Mouse (Mus musculus): ENCODE results near the gene Tmprss15.
A peak's percentile ranks its signal among the peaks of the same experiment; 100 is the strongest.

The Tmprss15 gene

DNA sequence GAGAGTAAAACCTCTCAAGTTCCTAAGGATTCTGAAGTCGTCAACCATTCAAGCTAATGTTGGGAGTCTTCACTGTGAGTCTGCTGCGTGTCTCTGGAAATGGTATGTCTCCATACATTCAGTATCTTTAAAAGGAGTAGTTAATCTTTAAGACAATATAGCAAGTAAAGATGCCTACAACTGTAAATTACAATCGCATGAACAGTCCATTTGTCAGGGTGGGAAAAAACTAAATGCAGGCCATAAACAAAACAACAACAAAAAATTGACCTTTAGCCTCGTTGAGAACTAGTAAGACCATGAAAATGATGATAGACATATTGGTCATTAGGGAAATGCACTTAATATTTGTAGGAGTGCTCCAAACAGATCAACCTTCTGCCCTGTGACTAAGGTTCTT is at the start of gene Tmprss15:
TSS of gene Tmprss15 (minus strand) at position 101 of the 400 bp plus-strand sequence.
- no peak for DNase-seq (ENCODE audit: low spot score)

DNA sequence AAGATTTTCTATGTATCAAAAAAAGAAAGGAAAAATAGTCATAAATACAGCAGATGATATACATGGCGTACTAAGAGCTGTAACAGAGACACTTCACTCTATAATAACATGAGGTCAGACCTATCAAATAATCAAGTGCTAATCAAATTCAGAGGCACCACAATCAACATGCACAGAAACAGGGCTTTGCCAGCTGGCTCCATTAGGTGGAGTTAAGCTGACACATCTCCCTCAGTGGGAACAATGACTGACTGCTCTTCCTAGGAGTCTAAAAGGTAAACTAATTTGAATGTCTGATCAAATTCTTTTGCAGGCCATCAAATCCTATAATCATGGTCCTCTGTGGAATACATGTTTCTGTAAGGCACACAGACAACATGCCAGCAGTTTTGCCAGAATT is 24.0 kb upstream of the Tmprss15 start:
- DNase-seq (ENCODE audit: low spot score), result no peak

DNA sequence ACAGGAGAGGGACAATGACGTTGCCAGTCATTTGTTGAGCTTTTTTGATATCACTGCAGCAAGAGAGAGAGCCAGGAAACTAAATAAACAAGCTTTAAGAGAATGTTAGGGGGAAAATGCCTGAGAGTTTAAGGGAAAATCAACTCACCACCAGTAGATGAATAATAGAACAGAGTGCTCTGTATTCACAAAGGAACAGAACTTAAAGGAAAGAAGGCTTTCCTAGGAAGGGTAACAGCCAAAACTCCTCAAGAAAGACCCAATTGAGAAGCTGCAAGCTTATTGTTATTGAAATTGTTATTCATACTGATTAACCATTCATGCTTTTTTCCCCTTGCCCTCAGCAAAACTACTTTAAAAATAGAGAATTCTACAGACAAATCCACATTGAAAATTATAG is 18.6 kb upstream of the Tmprss15 start:
- no peak for DNase-seq (ENCODE audit: low spot score)

GRCm38 (mm10) chr16:79108969-79109368 is 18.1 kb upstream of the Tmprss15 start:
- DNase-seq (ENCODE audit: low spot score), result no peak

- no peak for DNase-seq (ENCODE audit: low spot score)
Observed at GRCm38 (mm10) chr16:79100325-79100724, 9.4 kb upstream of the Tmprss15 start.

- DNase-seq (ENCODE audit: low spot score), result no peak
Observed at GRCm38 (mm10) chr16:79098321-79098720, 7.4 kb upstream of the Tmprss15 start.

GRCm38 (mm10) chr16:79086550-79086949 is 4.3 kb downstream of the Tmprss15 start:
- DNase-seq (ENCODE audit: low spot score), result no peak

GRCm38 (mm10) chr16:79063848-79064247 is 27.0 kb downstream of the Tmprss15 start:
- DNase-seq (ENCODE audit: low spot score), result no peak

DNA sequence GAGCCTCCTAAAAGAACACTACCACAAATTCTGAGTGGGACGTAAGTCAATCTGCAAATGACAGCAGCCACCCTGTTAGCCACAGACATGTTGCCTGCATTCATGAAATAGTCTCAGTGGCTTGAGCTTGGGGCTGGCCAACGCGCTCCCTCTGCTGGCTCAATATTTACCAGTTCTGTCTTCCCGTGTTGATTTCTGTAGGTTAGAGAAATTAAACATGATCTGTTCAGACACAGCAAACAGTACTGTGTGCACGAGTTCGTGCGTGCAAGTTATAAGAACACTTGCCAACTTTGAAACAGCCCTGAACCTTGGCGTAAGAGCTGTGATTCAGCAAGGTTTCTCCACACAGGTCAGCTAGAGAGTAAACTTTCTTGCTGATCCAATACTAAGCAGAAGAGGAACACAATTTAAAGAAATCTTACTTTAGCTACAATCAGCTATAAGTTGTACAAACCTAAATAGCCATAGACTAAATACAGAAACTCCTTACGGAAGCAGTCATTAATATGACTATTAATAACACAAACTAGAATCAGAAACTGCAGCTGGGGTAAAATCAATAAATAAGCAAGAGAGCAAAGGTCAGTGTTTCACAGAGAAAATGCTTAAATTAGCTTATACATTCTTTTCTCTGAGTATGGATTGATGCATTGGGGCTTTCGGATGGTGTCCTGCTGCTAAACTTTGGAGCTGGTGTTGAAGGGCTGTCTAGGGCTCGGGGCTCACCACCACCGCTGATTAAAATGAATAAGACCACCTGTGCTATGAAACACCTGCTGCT is 31.9 kb downstream of the Tmprss15 start:
- DNase-seq (ENCODE audit: low spot score), result peak; percentile 10

- DNase-seq (ENCODE audit: low spot score), result no peak
Observed at GRCm38 (mm10) chr16:79032593-79032992, 58.3 kb downstream of the Tmprss15 start.

- no peak for DNase-seq (ENCODE audit: low spot score)
Observed at GRCm38 (mm10) chr16:79002812-79003211, 88.1 kb downstream of the Tmprss15 start.

GRCm38 (mm10) chr16:79001679-79002078 is 89.2 kb downstream of the Tmprss15 start:
- DNase-seq (ENCODE audit: low spot score), result no peak

GRCm38 (mm10) chr16:78976384-78976783 is 114.5 kb downstream of the Tmprss15 start:
- no peak for DNase-seq (ENCODE audit: low spot score)

DNA sequence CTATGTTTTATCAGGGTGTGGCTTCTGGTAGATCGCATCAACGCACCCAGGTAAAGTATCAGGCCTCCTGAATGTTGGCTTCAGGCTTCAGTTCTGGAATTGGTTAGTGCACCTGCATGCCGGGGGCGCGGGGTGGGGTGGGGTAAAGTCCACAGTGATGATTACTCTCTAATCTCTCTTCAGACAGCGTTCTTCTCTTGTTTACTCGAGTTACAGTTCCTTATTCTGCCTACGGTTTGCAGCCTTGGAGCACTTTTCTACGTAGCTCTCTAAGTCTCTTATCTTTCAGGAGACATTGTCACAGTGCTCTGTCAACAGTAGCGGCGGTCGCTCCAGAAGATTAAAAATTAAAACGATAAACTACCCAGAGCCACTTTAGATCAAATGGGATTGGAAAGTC is 116.8 kb downstream of the Tmprss15 start:
- no peak for DNase-seq (ENCODE audit: low spot score)

DNA sequence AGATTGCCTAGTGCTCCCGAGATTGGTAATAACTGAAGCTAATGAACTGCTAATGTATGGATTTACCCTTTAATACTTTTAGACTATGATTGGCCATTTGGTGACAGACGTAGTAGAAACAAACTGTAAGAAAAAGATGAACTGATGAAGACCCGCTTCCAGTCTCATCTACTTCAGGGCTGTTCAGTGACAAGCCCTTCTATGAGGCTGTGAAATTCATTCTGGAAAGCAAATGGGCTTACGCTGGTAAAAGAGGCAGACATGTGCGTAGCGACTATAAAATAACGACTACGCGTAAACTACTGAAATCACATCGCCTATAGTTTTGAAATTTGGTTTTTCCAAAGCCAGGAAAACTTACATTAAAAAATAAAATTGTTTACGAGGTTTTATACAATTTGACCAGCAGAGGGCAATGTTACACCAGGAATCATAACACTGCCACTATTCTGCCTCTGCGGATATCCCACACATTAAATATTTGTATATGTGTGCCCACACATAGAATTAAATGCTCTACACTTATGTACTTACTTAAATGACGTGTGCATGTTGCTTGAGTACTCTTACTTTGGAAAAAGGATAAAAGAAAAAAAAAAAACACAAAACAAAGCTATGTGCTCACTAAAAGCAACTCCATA is 121.7 kb downstream of the Tmprss15 start:
- no peak for DNase-seq (ENCODE audit: low spot score)

- DNase-seq (ENCODE audit: low spot score), result no peak
Observed at GRCm38 (mm10) chr16:78957434-78957833, 133.5 kb downstream of the Tmprss15 start.

DNA sequence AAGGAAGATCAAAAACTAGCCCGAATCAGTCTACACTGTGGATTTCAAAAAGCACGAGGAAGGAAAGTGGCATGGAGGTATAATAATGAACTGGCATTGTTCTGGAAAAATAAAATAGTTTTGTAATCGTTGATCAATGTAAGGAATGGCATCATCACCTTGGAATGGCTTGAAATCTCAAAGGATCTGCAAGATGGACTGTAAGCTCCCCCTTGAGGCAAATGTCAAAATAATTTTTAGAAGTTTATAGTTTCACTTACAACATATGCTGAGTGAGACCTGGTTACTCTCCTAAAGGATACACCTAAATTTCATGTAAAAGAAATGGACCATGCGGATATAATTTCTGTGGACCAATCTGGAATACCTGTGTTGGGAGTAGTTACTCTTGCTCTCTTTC is 140.5 kb downstream of the Tmprss15 start:
- no peak for DNase-seq (ENCODE audit: low spot score)

- no peak for DNase-seq (ENCODE audit: low spot score)
Observed at GRCm38 (mm10) chr16:78937755-78938154, 153.1 kb downstream of the Tmprss15 start.

DNA sequence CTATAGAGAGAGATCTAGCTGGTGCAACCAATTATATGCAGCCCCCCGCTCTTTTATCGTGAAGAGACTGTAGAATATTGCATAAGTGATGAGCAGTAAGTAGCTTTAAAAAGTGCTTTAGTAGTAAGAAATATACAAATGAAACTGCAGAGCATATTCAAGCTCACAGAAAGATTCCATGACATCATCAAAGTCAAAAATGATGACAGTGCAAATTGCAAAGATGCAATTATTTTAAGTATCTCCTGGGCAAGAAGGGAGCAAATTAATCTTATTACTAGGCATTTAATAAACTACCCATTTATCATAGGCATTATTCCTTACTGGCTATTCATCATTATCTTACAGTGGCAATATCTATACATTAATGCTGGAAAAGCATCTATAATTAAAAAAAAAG is 156.6 kb downstream of the Tmprss15 start:
- DNase-seq (ENCODE audit: low spot score), result no peak

- no peak for DNase-seq (ENCODE audit: low spot score)
Observed at GRCm38 (mm10) chr16:78931287-78932025, 159.4 kb downstream of the Tmprss15 start.

DNA sequence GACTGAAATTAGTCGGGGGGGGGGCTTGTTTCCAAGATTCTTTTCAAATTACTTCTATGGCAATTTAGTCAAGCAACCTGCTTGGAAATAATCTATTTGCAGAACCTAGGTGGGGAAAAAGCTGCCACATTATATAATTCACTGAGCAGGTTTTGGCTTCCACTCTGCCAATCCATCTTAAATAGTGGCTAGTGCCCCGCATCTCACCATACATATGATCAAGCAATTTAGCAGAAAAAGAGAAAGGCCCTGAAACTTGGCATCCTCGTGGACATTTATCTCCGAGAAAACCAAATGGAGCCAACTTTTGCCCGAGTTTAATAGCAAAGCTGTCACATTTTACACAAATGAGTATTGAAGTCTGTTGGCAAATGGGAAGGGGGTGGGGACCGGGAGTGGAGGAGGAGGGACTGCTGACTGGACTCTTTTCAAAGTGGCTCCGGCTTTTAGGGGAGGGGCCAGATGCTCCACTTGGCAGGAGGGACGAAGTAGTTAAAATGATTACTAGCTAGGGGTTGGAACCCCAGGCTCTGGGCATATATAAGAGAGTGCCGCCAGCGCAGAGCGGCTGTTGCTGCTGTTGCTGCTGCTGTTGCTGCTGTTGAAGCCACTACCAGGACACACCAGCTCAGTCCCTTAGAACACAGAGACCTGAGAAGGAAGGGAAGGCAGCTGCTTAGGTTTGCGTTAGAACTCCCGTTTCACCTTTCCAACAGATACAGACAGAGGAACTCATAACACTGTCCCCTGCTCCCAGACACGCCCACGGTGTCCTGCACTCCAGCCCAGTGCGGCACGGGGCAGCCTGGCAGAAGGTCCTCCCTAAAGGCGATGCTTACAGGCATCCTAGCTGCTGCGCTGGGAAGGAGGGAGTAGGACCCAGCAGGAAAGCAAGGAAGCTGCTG is 160.3 kb downstream of the Tmprss15 start, which contains the start of gene Chodl:
TSS of gene Chodl (plus strand) at position 567 of the 905 bp plus-strand sequence.
- DNase-seq (ENCODE audit: low spot score), result no peak

DNA sequence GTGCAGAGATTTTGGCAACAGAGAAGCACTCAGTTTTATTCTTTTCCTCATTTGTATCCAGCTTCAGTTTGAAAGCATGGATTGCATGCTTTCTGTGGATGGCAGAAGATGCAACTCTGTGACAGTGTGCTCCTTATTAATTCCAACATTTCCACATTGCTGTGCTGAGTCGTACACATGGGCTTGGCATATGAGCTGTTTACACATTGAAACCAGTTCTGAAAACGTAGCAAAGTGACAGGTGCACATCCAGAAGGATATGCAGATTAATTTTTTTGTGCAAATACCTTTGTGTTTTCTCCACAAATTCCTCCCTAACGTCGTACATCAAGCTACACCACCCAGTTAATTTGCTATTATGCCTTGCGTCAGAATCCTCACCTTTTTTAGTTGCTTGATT is 168.3 kb downstream of the Tmprss15 start:
- no peak for DNase-seq (ENCODE audit: low spot score)
